Mouse (Mus musculus): ENCODE measurements around the gene Litaf.
A peak's percentile ranks its signal among the peaks of the same experiment; 100 is the strongest.

Gene Litaf

GRCm38 (mm10) chr16:11054409-11054808 lies 11.5 kb downstream of the Litaf start:
- H3K36me3 ChIP-seq (ENCODE audit: control insufficient read depth, insufficient read depth, low read length, poor library complexity, severe bottlenecking): peaks cover 6% of the 10 kb centered on the region
- no peaks in the 10 kb centered on the region for H3K27me3 ChIP-seq (ENCODE audit: control insufficient read depth, insufficient read depth, low read length, poor library complexity, severe bottlenecking)
- DNase-seq (ENCODE audit: low read depth, low spot score): peak; percentile 49

- H3K27me3 ChIP-seq (ENCODE audit: control insufficient read depth, insufficient read depth, low read length, poor library complexity, severe bottlenecking): no peaks in the 10 kb centered on the region
- H3K36me3 ChIP-seq (ENCODE audit: control insufficient read depth, insufficient read depth, low read length, poor library complexity, severe bottlenecking): peaks cover 6% of the 10 kb centered on the region
- DNase-seq (ENCODE audit: low read depth, low spot score): no peak
These were observed 14.8 kb downstream of the Litaf start for GRCm38 (mm10) chr16:11051134-11051533.

GRCm38 (mm10) chr16:11050226-11050625 lies 15.7 kb downstream of the Litaf start:
- no peak for DNase-seq (ENCODE audit: low read depth, low spot score)
- Histone ChIP-seq H3K27me3 (ENCODE audit: control insufficient read depth, insufficient read depth, low read length, poor library complexity, severe bottlenecking) (no peaks in the 10 kb centered on the region), H3K36me3 (ENCODE audit: control insufficient read depth, insufficient read depth, low read length, poor library complexity, severe bottlenecking) (peaks cover 2% of the 10 kb centered on the region)

- peaks cover 2% of the 10 kb centered on the region for H3K36me3 ChIP-seq (ENCODE audit: control insufficient read depth, insufficient read depth, low read length, poor library complexity, severe bottlenecking)
- H3K27me3 ChIP-seq (ENCODE audit: control insufficient read depth, insufficient read depth, low read length, poor library complexity, severe bottlenecking): no peaks in the 10 kb centered on the region
- no peak for DNase-seq (ENCODE audit: low read depth, low spot score)
These were observed 18.8 kb downstream of the Litaf start for GRCm38 (mm10) chr16:11047130-11047529.

- H3K27me3 ChIP-seq (ENCODE audit: control insufficient read depth, insufficient read depth, low read length, poor library complexity, severe bottlenecking): no peaks in the 10 kb centered on the region
- DNase-seq (ENCODE audit: low read depth, low spot score): no peak
- H3K36me3 ChIP-seq (ENCODE audit: control insufficient read depth, insufficient read depth, low read length, poor library complexity, severe bottlenecking): peaks cover 2% of the 10 kb centered on the region
These were observed 19.5 kb downstream of the Litaf start for GRCm38 (mm10) chr16:11046437-11046836.

- DNase-seq (ENCODE audit: low read depth, low spot score): no peak
- peaks cover 2% of the 10 kb centered on the region for H3K36me3 ChIP-seq (ENCODE audit: control insufficient read depth, insufficient read depth, low read length, poor library complexity, severe bottlenecking)
- no peaks in the 10 kb centered on the region for H3K27me3 ChIP-seq (ENCODE audit: control insufficient read depth, insufficient read depth, low read length, poor library complexity, severe bottlenecking)
These were observed 22.7 kb downstream of the Litaf start for GRCm38 (mm10) chr16:11043239-11043638.

- Histone ChIP-seq H3K36me3 (ENCODE audit: control insufficient read depth, insufficient read depth, low read length, poor library complexity, severe bottlenecking) (no peaks in the 10 kb centered on the region; the same call in 1 of the 2 replicates), H3K27me3 (ENCODE audit: control insufficient read depth, insufficient read depth, low read length, poor library complexity, severe bottlenecking) (no peaks in the 10 kb centered on the region)
- no peak for DNase-seq (ENCODE audit: low read depth, low spot score)
These were observed 25.4 kb downstream of the Litaf start for GRCm38 (mm10) chr16:11040603-11041002.

GRCm38 (mm10) chr16:11035790-11036431 lies 30.0 kb downstream of the Litaf start:
- Histone ChIP-seq H3K36me3 (ENCODE audit: control insufficient read depth, insufficient read depth, low read length, poor library complexity, severe bottlenecking) (no peaks in the 10 kb centered on the region), H3K27me3 (ENCODE audit: control insufficient read depth, insufficient read depth, low read length, poor library complexity, severe bottlenecking) (no peaks in the 10 kb centered on the region)
- DNase-seq (ENCODE audit: low read depth, low spot score): peak; percentile 87

GRCm38 (mm10) chr16:11035273-11035672 lies 30.7 kb downstream of the Litaf start:
- DNase-seq (ENCODE audit: low read depth, low spot score): no peak
- no peaks in the 10 kb centered on the region for H3K27me3 ChIP-seq (ENCODE audit: control insufficient read depth, insufficient read depth, low read length, poor library complexity, severe bottlenecking)
- no peaks in the 10 kb centered on the region for H3K36me3 ChIP-seq (ENCODE audit: control insufficient read depth, insufficient read depth, low read length, poor library complexity, severe bottlenecking)

- DNase-seq (ENCODE audit: low read depth, low spot score): peak; percentile 91
- Histone ChIP-seq H3K36me3 (ENCODE audit: control insufficient read depth, insufficient read depth, low read length, poor library complexity, severe bottlenecking) (no peaks in the 10 kb centered on the region), H3K27me3 (ENCODE audit: control insufficient read depth, insufficient read depth, low read length, poor library complexity, severe bottlenecking) (no peaks in the 10 kb centered on the region)
These were observed 31.7 kb downstream of the Litaf start for GRCm38 (mm10) chr16:11034193-11034803.

- no peak for DNase-seq (ENCODE audit: low read depth, low spot score)
- Histone ChIP-seq H3K36me3 (ENCODE audit: control insufficient read depth, insufficient read depth, low read length, poor library complexity, severe bottlenecking) (no peaks in the 10 kb centered on the region), H3K27me3 (ENCODE audit: control insufficient read depth, insufficient read depth, low read length, poor library complexity, severe bottlenecking) (no peaks in the 10 kb centered on the region)
These were observed 34.6 kb downstream of the Litaf start for GRCm38 (mm10) chr16:11031320-11031719.

GRCm38 (mm10) chr16:11030844-11031243 lies 35.1 kb downstream of the Litaf start:
- H3K27me3 ChIP-seq (ENCODE audit: control insufficient read depth, insufficient read depth, low read length, poor library complexity, severe bottlenecking): no peaks in the 10 kb centered on the region
- H3K36me3 ChIP-seq (ENCODE audit: control insufficient read depth, insufficient read depth, low read length, poor library complexity, severe bottlenecking): no peaks in the 10 kb centered on the region
- DNase-seq (ENCODE audit: low read depth, low spot score): no peak

- DNase-seq (ENCODE audit: low read depth, low spot score): no peak
- H3K27me3 ChIP-seq (ENCODE audit: control insufficient read depth, insufficient read depth, low read length, poor library complexity, severe bottlenecking): no peaks in the 10 kb centered on the region
- no peaks in the 10 kb centered on the region for H3K36me3 ChIP-seq (ENCODE audit: control insufficient read depth, insufficient read depth, low read length, poor library complexity, severe bottlenecking)
These were observed 37.8 kb downstream of the Litaf start for GRCm38 (mm10) chr16:11028206-11028605.

GRCm38 (mm10) chr16:11024841-11025240 lies 41.1 kb downstream of the Litaf start:
- no peak for DNase-seq (ENCODE audit: low read depth, low spot score)
- no peaks in the 10 kb centered on the region for H3K27me3 ChIP-seq (ENCODE audit: control insufficient read depth, insufficient read depth, low read length, poor library complexity, severe bottlenecking)
- no peaks in the 10 kb centered on the region for H3K36me3 ChIP-seq (ENCODE audit: control insufficient read depth, insufficient read depth, low read length, poor library complexity, severe bottlenecking)

- no peaks in the 10 kb centered on the region for H3K36me3 ChIP-seq (ENCODE audit: control insufficient read depth, insufficient read depth, low read length, poor library complexity, severe bottlenecking)
- DNase-seq (ENCODE audit: low read depth, low spot score): no peak
- no peaks in the 10 kb centered on the region for H3K27me3 ChIP-seq (ENCODE audit: control insufficient read depth, insufficient read depth, low read length, poor library complexity, severe bottlenecking)
These were observed 42.3 kb downstream of the Litaf start for GRCm38 (mm10) chr16:11023618-11024017.

- no peaks in the 10 kb centered on the region for H3K36me3 ChIP-seq (ENCODE audit: control insufficient read depth, insufficient read depth, low read length, poor library complexity, severe bottlenecking)
- DNase-seq (ENCODE audit: low read depth, low spot score): no peak
- H3K27me3 ChIP-seq (ENCODE audit: control insufficient read depth, insufficient read depth, low read length, poor library complexity, severe bottlenecking): no peaks in the 10 kb centered on the region
These were observed 43.9 kb downstream of the Litaf start for GRCm38 (mm10) chr16:11022113-11022489.
